Mouse (Mus musculus): ENCODE results near the gene Fbxl7. TPM values are rescaled to one million over a fixed set of nuclear protein-coding genes. Genes with fewer than 3 reads are reported as not detected.
A peak's percentile ranks its signal among the peaks of the same experiment; 100 is the strongest.

Gene Fbxl7
- polyA plus RNA-seq, 2 experiments = 17.5 to 19.9 TPM

GRCm38 (mm10) chr15:26687729-26688128, 207.7 kb downstream of the Fbxl7 start:
- Histone ChIP-seq H3K4me3 (replicated peaks; ENCODE audit: low read length) (no peak overlapping the region), H3K4me2 (replicated peaks; ENCODE audit: low read depth, low read length, severe bottlenecking) (no peak overlapping the region), H3K9me3 (ENCODE audit: control insufficient read depth, low read length) (no peaks in the 10 kb centered on the region), H3K27ac (replicated peaks; ENCODE audit: low read depth, low read length) (no peak overlapping the region), H3K36me3 (ENCODE audit: control insufficient read depth, insufficient read depth, low read length) (no peaks in the 10 kb centered on the region), H3K9ac (ENCODE audit: low read depth, low read length, severe bottlenecking) (no peak overlapping the region), H3K27me3 (ENCODE audit: control insufficient read depth, insufficient read depth, low read length) (no peaks in the 10 kb centered on the region), H3K4me1 (ENCODE audit: control insufficient read depth, insufficient read depth, low read length) (no peaks in the 10 kb centered on the region)
- WGBS = 74% methylated on average over 7 of the region's 7 CpGs
- no peak for TF ChIP-seq POLR2A (IDR thresholded peaks at IDR 0.05; ENCODE audit: borderline replicate concordance, extremely low read depth, insufficient read depth, insufficient read length)
- no peak for ATAC-seq (ENCODE audit: low FRiP score, low read depth)
- no peak for DNase-seq (ENCODE audit: low spot score)

- ATAC-seq (ENCODE audit: low FRiP score, low read depth) (no peak), DNase-seq (ENCODE audit: low spot score) (no peak)
- 89% methylated on average over 9 of the region's 9 CpGs for WGBS
- no peaks in the 10 kb centered on the region for H3K36me3 ChIP-seq (ENCODE audit: control insufficient read depth, insufficient read depth, low read length)
- H3K27me3 ChIP-seq (ENCODE audit: control insufficient read depth, insufficient read depth, low read length) = no peaks in the 10 kb centered on the region
- H3K4me3 ChIP-seq (replicated peaks; ENCODE audit: low read length) = no peak overlapping the region
- no peaks in the 10 kb centered on the region for H3K4me1 ChIP-seq (ENCODE audit: control insufficient read depth, insufficient read depth, low read length)
- no peak overlapping the region for H3K4me2 ChIP-seq (replicated peaks; ENCODE audit: low read depth, low read length, severe bottlenecking)
- no peak overlapping the region for H3K9ac ChIP-seq (ENCODE audit: low read depth, low read length, severe bottlenecking)
- no peak for TF ChIP-seq POLR2A (IDR thresholded peaks at IDR 0.05; ENCODE audit: borderline replicate concordance, extremely low read depth, insufficient read depth, insufficient read length)
- no peak overlapping the region for H3K27ac ChIP-seq (replicated peaks; ENCODE audit: low read depth, low read length)
- H3K9me3 ChIP-seq (ENCODE audit: control insufficient read depth, low read length) = no peaks in the 10 kb centered on the region
Observed at GRCm38 (mm10) chr15:26682279-26682678, 213.1 kb downstream of the Fbxl7 start.

GRCm38 (mm10) chr15:26673239-26673859, 222.0 kb downstream of the Fbxl7 start:
- DNase-seq (ENCODE audit: low spot score) (no peak), ATAC-seq (ENCODE audit: low FRiP score, low read depth) (no peak)
- Histone ChIP-seq H3K4me3 (replicated peaks; ENCODE audit: low read length) (no peak overlapping the region), H3K36me3 (ENCODE audit: control insufficient read depth, insufficient read depth, low read length) (no peaks in the 10 kb centered on the region), H3K27me3 (ENCODE audit: control insufficient read depth, insufficient read depth, low read length) (no peaks in the 10 kb centered on the region), H3K9ac (ENCODE audit: low read depth, low read length, severe bottlenecking) (no peak overlapping the region), H3K27ac (replicated peaks; ENCODE audit: low read depth, low read length) (no peak overlapping the region), H3K4me1 (ENCODE audit: control insufficient read depth, insufficient read depth, low read length) (no peaks in the 10 kb centered on the region), H3K9me3 (ENCODE audit: control insufficient read depth, low read length) (no peaks in the 10 kb centered on the region), H3K4me2 (replicated peaks; ENCODE audit: low read depth, low read length, severe bottlenecking) (no peak overlapping the region)
- 69% methylated on average over 5 of the region's 5 CpGs for WGBS
- no peak for TF ChIP-seq POLR2A (IDR thresholded peaks at IDR 0.05; ENCODE audit: borderline replicate concordance, extremely low read depth, insufficient read depth, insufficient read length)

- no peak overlapping the region for H3K4me2 ChIP-seq (replicated peaks; ENCODE audit: low read depth, low read length, severe bottlenecking)
- no peak for TF ChIP-seq POLR2A (IDR thresholded peaks at IDR 0.05; ENCODE audit: borderline replicate concordance, extremely low read depth, insufficient read depth, insufficient read length)
- H3K4me1 ChIP-seq (ENCODE audit: control insufficient read depth, insufficient read depth, low read length) = peaks cover 9% of the 10 kb centered on the region; the same call in 1 of the 2 replicates
- no peak overlapping the region for H3K4me3 ChIP-seq (replicated peaks; ENCODE audit: low read length)
- H3K27me3 ChIP-seq (ENCODE audit: control insufficient read depth, insufficient read depth, low read length) = no peaks in the 10 kb centered on the region
- DNase-seq (ENCODE audit: low spot score) (peak; percentile 76), ATAC-seq (ENCODE audit: low FRiP score, low read depth) (peak; percentile 60; the same call in 1 of the 2 replicates)
- no peak overlapping the region for H3K27ac ChIP-seq (replicated peaks; ENCODE audit: low read depth, low read length)
- WGBS = 41% methylated on average over 8 of the region's 8 CpGs
- H3K9me3 ChIP-seq (ENCODE audit: control insufficient read depth, low read length) = no peaks in the 10 kb centered on the region
- no peaks in the 10 kb centered on the region for H3K36me3 ChIP-seq (ENCODE audit: control insufficient read depth, insufficient read depth, low read length)
- H3K9ac ChIP-seq (ENCODE audit: low read depth, low read length, severe bottlenecking) = no peak overlapping the region
Observed at GRCm38 (mm10) chr15:26654988-26655387, 240.4 kb downstream of the Fbxl7 start.

- no peak overlapping the region for H3K9ac ChIP-seq (ENCODE audit: low read depth, low read length, severe bottlenecking)
- TF ChIP-seq POLR2A (IDR thresholded peaks at IDR 0.05; ENCODE audit: borderline replicate concordance, extremely low read depth, insufficient read depth, insufficient read length) = no peak
- DNase-seq (ENCODE audit: low spot score) (no peak), ATAC-seq (ENCODE audit: low FRiP score, low read depth) (no peak)
- WGBS = 85% methylated on average over 4 of the region's 4 CpGs
- no peak overlapping the region for H3K4me3 ChIP-seq (replicated peaks; ENCODE audit: low read length)
- H3K36me3 ChIP-seq (ENCODE audit: control insufficient read depth, insufficient read depth, low read length) = no peaks in the 10 kb centered on the region
- no peaks in the 10 kb centered on the region for H3K9me3 ChIP-seq (ENCODE audit: control insufficient read depth, low read length)
- H3K27me3 ChIP-seq (ENCODE audit: control insufficient read depth, insufficient read depth, low read length) = no peaks in the 10 kb centered on the region
- no peaks in the 10 kb centered on the region for H3K4me1 ChIP-seq (ENCODE audit: control insufficient read depth, insufficient read depth, low read length)
- no peak overlapping the region for H3K4me2 ChIP-seq (replicated peaks; ENCODE audit: low read depth, low read length, severe bottlenecking)
- no peak overlapping the region for H3K27ac ChIP-seq (replicated peaks; ENCODE audit: low read depth, low read length)
Observed at GRCm38 (mm10) chr15:26642563-26642962, 252.8 kb downstream of the Fbxl7 start.
